Mouse (Mus musculus): Measurements from ENCODE around the gene B4galt5. TPM values are rescaled to one million over a fixed set of nuclear protein-coding genes. Genes with fewer than 3 reads are reported as not detected.

The B4galt5 gene
- polyA plus RNA-seq, 1 experiment from 2014 or later, result 19.8 TPM

DNA sequence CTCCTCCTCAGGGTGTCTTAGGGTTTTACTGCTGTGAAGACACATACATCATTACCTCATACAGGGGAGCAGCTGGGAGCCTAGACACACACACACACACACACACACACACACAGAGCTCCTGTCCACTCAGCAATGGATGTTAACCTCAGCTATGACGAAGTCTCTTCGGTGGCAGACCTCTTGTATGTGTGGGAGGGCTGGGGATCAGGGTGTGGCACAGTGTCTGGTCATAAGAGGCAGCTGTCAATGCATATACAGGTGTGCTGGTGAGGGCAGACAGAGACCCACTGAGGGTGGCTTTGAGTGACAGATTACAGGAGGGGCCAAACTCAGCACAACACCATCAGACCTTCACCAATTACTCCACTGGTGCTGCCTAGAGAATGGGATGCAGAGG, 84.0 kb downstream of the B4galt5 start:
- Histone ChIP-seq H3K4me2 (no peak overlapping the region), H3K9me3 (ENCODE audit: control insufficient read depth, low read length) (no peaks in the 10 kb centered on the region), H3K9ac (ENCODE audit: low read length) (no peak overlapping the region), H3K4me1 (ENCODE audit: control insufficient read depth, insufficient read depth, low read length) (no peaks in the 10 kb centered on the region), H3K27me3 (ENCODE audit: control insufficient read depth, insufficient read depth, low read length) (no peaks in the 10 kb centered on the region), H3K27ac (ENCODE audit: low read depth, low read length) (no peak overlapping the region), H3K4me3 (ENCODE audit: low read depth, low read length) (no peak overlapping the region), H3K36me3 (ENCODE audit: control insufficient read depth, insufficient read depth, low read length) (no peaks in the 10 kb centered on the region)
- DNase-seq (ENCODE audit: low spot score, missing footprints) (no peak), ATAC-seq (ENCODE audit: low FRiP score) (no peak)
- 88% methylated on average over 2 of the region's 2 CpGs for WGBS

DNA sequence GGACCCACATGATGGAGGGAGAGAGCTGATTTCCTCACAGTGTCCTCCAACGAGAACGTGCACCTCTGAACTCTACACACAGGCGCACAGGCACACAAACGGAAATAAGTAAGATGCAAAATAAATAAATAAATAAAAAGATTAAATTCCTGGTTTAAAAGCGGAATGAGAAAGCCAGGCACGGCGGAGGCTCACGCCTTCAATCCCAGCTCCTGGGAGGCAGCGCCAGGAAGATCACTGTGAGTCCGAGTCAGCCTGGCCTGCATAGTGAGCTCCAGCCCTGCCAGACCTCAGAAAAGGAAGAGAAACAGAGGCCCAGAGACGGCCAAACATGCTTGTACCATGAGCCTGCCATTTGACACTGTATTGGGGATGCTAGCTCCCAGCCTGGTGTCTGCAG, 85.1 kb downstream of the B4galt5 start:
- ATAC-seq (ENCODE audit: low FRiP score) (no peak), DNase-seq (ENCODE audit: low spot score, missing footprints) (no peak)
- Histone ChIP-seq H3K4me2 (no peak overlapping the region), H3K4me3 (ENCODE audit: low read depth, low read length) (no peak overlapping the region), H3K27me3 (ENCODE audit: control insufficient read depth, insufficient read depth, low read length) (no peaks in the 10 kb centered on the region), H3K4me1 (ENCODE audit: control insufficient read depth, insufficient read depth, low read length) (no peaks in the 10 kb centered on the region), H3K36me3 (ENCODE audit: control insufficient read depth, insufficient read depth, low read length) (no peaks in the 10 kb centered on the region), H3K27ac (ENCODE audit: low read depth, low read length) (no peak overlapping the region), H3K9me3 (ENCODE audit: control insufficient read depth, low read length) (no peaks in the 10 kb centered on the region), H3K9ac (ENCODE audit: low read length) (no peak overlapping the region)
- 88% methylated on average over 11 of the region's 11 CpGs for WGBS

DNA sequence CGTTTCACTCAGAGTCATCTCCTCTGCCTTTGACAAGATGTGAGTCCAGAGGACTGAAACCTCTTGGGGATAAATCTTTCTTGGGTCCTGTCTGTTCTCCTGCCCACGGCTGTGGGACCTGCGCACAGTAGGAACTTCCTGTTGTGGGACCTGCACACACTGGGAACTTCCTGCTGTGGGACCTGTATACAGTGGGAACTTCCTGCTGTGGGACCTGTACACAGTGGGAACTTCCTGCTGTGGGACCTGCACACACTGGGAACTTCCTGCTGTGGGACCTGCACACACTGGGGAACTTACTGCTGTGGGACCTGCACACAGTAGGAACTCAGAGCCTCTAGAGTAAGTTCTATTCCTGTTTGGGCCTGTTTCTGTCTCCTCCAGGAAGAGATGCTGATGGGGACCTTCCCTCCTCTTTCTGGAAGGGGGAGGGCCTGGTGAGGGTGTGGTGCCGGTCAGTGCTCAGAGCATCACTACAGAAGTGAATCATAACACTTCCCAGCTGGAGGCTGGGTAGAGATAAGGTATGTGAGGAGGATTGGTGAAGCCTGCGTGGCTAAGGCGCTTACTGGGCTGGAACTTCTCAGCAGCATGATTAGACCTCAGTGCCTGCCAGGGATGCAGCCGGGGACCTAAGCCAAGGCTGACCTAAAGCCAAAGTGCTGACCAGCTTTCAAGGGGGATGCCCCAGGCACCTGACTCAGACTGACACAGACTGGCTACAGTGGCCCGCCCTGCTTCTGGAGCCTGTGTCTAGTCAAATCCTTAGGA, 85.8 kb downstream of the B4galt5 start:
- no peak for DNase-seq (ENCODE audit: low spot score, missing footprints)
- ATAC-seq (ENCODE audit: low FRiP score), result no peak
- H3K4me1 ChIP-seq (ENCODE audit: control insufficient read depth, insufficient read depth, low read length), result no peaks in the 10 kb centered on the region
- no peak overlapping the region for H3K4me2 ChIP-seq
- H3K27ac ChIP-seq (ENCODE audit: low read depth, low read length), result no peak overlapping the region
- no peaks in the 10 kb centered on the region for H3K9me3 ChIP-seq (ENCODE audit: control insufficient read depth, low read length)
- 87% methylated on average over 8 of the region's 8 CpGs for WGBS
- no peaks in the 10 kb centered on the region for H3K36me3 ChIP-seq (ENCODE audit: control insufficient read depth, insufficient read depth, low read length)
- H3K9ac ChIP-seq (ENCODE audit: low read length), result no peak overlapping the region
- no peak overlapping the region for H3K4me3 ChIP-seq (ENCODE audit: low read depth, low read length)
- H3K27me3 ChIP-seq (ENCODE audit: control insufficient read depth, insufficient read depth, low read length), result no peaks in the 10 kb centered on the region

DNA sequence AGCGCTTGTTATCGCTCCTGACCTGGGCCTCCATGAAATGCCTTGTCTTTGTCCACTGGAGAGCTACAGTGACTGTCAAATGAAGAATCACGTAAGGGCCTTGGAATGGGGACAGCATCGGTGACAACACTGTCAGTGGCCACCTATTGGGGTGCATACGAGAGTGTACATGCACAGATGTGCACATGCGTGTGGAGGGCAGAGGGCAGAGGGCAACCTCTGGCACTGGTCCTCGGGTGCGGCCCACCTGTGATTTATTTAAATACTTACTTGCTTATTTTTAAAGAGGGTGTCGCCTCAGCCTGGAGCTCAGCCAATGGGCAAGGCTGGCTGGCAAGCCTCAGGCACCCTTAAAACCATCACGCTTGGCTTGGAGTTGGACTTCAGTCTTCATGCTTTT, 86.5 kb downstream of the B4galt5 start:
- Histone ChIP-seq H3K9ac (ENCODE audit: low read length) (no peak overlapping the region), H3K27ac (ENCODE audit: low read depth, low read length) (no peak overlapping the region), H3K27me3 (ENCODE audit: control insufficient read depth, insufficient read depth, low read length) (no peaks in the 10 kb centered on the region), H3K9me3 (ENCODE audit: control insufficient read depth, low read length) (no peaks in the 10 kb centered on the region), H3K4me1 (ENCODE audit: control insufficient read depth, insufficient read depth, low read length) (no peaks in the 10 kb centered on the region), H3K4me2 (no peak overlapping the region), H3K36me3 (ENCODE audit: control insufficient read depth, insufficient read depth, low read length) (no peaks in the 10 kb centered on the region), H3K4me3 (ENCODE audit: low read depth, low read length) (no peak overlapping the region)
- ATAC-seq (ENCODE audit: low FRiP score), result no peak
- WGBS, result 92% methylated on average over 10 of the region's 10 CpGs
- no peak for DNase-seq (ENCODE audit: low spot score, missing footprints)

DNA sequence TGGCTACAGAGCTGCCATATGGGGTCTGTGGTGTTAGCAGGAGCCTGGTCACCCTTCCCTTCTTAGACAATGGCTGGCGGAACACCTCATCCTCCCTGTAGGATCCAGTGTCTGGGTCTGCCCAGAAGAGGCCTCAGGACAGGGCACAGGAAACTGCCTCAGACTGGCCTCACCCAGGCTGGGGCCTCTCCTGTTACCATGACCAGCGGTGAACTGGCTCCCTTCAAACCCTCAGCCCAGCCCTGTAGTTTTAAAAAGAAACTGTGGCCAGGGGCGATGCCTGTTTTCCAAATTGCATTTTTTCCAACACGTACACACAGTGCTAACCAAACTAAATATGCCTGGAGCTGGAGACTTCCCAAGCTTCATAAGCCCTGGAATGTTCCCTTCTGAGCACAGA, 87.9 kb downstream of the B4galt5 start:
- no peak overlapping the region for H3K4me3 ChIP-seq (ENCODE audit: low read depth, low read length)
- no peaks in the 10 kb centered on the region for H3K4me1 ChIP-seq (ENCODE audit: control insufficient read depth, insufficient read depth, low read length)
- no peak for DNase-seq (ENCODE audit: low spot score, missing footprints)
- no peaks in the 10 kb centered on the region for H3K36me3 ChIP-seq (ENCODE audit: control insufficient read depth, insufficient read depth, low read length)
- 91% methylated on average over 4 of the region's 4 CpGs for WGBS
- no peaks in the 10 kb centered on the region for H3K9me3 ChIP-seq (ENCODE audit: control insufficient read depth, low read length)
- ATAC-seq (ENCODE audit: low FRiP score), result no peak
- no peaks in the 10 kb centered on the region for H3K27me3 ChIP-seq (ENCODE audit: control insufficient read depth, insufficient read depth, low read length)
- no peak overlapping the region for H3K9ac ChIP-seq (ENCODE audit: low read length)
- H3K27ac ChIP-seq (ENCODE audit: low read depth, low read length), result no peak overlapping the region
- no peak overlapping the region for H3K4me2 ChIP-seq

DNA sequence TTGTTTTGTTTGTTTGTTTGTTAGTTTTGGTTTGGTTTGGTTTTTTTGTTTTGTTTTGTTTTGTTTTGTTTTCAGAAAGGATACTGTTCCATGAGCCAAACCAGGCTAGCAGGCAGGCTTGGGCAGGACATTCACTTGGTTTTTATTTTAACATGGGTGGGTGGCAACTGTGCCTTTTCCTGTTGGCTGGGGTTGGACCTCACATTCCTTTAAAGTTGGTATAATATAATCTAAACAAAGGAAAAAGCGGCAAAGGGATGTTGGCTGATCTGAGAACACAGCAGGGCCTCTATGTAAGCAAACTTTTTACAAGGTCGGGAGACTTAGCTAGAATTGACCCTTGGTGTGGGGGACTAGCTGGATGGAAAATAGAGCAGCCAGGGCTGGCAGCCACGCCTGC, 91.2 kb downstream of the B4galt5 start:
- 66% methylated on average over 3 of the region's 3 CpGs for WGBS
- Histone ChIP-seq H3K4me2 (no peak overlapping the region), H3K36me3 (ENCODE audit: control insufficient read depth, insufficient read depth, low read length) (no peaks in the 10 kb centered on the region), H3K27me3 (ENCODE audit: control insufficient read depth, insufficient read depth, low read length) (no peaks in the 10 kb centered on the region), H3K9ac (ENCODE audit: low read length) (no peak overlapping the region), H3K9me3 (ENCODE audit: control insufficient read depth, low read length) (no peaks in the 10 kb centered on the region), H3K27ac (ENCODE audit: low read depth, low read length) (no peak overlapping the region), H3K4me1 (ENCODE audit: control insufficient read depth, insufficient read depth, low read length) (no peaks in the 10 kb centered on the region), H3K4me3 (ENCODE audit: low read depth, low read length) (no peak overlapping the region)
- DNase-seq (ENCODE audit: low spot score, missing footprints) (no peak), ATAC-seq (ENCODE audit: low FRiP score) (no peak)

DNA sequence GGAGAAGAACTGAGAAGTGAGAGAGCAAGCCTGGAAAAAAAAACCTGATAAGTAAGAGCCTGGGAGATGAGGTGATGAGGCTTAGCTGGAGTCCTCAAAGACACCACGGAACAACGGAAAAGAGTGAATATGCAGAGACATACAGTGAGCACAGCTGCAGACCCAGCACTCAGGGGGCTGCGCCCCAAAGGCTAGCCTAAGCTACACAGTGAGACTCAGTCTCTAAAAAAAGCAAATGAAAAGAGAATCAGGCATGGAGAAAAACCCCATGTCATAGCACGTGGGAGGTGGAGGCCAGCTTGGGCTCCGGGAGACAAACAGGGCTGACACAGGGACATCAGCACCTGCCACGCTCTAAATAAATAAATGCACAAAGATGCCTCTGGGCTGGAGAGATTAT, 94.2 kb downstream of the B4galt5 start:
- ATAC-seq (ENCODE audit: low FRiP score), result no peak
- no peak for DNase-seq (ENCODE audit: low spot score, missing footprints)
- Histone ChIP-seq H3K27me3 (ENCODE audit: control insufficient read depth, insufficient read depth, low read length) (no peaks in the 10 kb centered on the region), H3K27ac (ENCODE audit: low read depth, low read length) (no peak overlapping the region), H3K36me3 (ENCODE audit: control insufficient read depth, insufficient read depth, low read length) (no peaks in the 10 kb centered on the region), H3K9ac (ENCODE audit: low read length) (no peak overlapping the region), H3K4me2 (no peak overlapping the region), H3K4me3 (ENCODE audit: low read depth, low read length) (no peak overlapping the region), H3K4me1 (ENCODE audit: control insufficient read depth, insufficient read depth, low read length) (peaks cover 6% of the 10 kb centered on the region; the same call in 1 of the 2 replicates), H3K9me3 (ENCODE audit: control insufficient read depth, low read length) (no peaks in the 10 kb centered on the region)
- 81% methylated on average over 6 of the region's 6 CpGs for WGBS

DNA sequence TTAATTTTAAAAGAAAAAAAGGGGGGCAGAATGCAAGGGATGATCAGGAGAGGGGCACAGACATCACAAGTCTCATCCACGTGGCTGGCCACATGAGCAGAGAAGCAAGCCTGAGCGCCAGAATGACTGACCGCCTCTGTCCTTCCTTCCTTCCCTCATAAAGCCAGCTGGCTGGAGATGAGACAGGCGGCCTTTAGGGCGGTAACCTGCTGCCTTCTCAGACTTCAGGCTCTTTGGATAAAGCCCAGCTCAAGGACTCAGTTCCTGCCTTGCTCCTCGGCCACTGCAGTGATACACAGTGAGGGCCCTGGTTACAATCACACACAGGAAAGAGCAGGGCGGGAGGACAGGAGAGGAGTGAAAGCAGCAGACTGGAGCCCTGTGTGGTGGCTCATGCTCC, 94.8 kb downstream of the B4galt5 start:
- Histone ChIP-seq H3K4me3 (ENCODE audit: low read depth, low read length) (no peak overlapping the region), H3K4me1 (ENCODE audit: control insufficient read depth, insufficient read depth, low read length) (peaks cover 6% of the 10 kb centered on the region; the same call in 1 of the 2 replicates), H3K27me3 (ENCODE audit: control insufficient read depth, insufficient read depth, low read length) (no peaks in the 10 kb centered on the region), H3K36me3 (ENCODE audit: control insufficient read depth, insufficient read depth, low read length) (no peaks in the 10 kb centered on the region), H3K27ac (ENCODE audit: low read depth, low read length) (no peak overlapping the region), H3K9me3 (ENCODE audit: control insufficient read depth, low read length) (no peaks in the 10 kb centered on the region), H3K9ac (ENCODE audit: low read length) (no peak overlapping the region), H3K4me2 (no peak overlapping the region)
- ATAC-seq (ENCODE audit: low FRiP score), result no peak
- 70% methylated on average over 7 of the region's 7 CpGs for WGBS
- DNase-seq (ENCODE audit: low spot score, missing footprints), result no peak

DNA sequence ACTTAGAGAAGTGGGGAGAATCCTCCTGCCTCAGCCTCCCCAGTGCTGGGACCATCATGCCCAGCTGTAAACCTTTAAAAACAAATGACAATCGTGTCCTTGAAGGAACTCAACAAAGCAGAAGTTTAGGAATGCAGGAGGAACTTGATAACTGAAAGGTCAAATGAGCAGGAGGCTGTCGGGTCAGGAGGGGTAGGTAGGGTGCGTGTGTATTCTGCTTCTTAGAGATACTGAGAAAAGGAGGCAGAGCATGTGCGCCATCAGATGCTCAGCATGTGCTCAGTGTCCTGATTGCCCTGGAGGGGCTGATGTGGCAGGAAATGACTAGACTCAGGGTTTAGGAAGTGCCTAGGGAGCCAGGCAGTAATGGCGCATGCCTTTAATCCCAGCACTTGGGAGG, 95.5 kb downstream of the B4galt5 start:
- Histone ChIP-seq H3K27me3 (ENCODE audit: control insufficient read depth, insufficient read depth, low read length) (no peaks in the 10 kb centered on the region), H3K4me3 (ENCODE audit: low read depth, low read length) (no peak overlapping the region), H3K9me3 (ENCODE audit: control insufficient read depth, low read length) (no peaks in the 10 kb centered on the region), H3K36me3 (ENCODE audit: control insufficient read depth, insufficient read depth, low read length) (no peaks in the 10 kb centered on the region), H3K4me1 (ENCODE audit: control insufficient read depth, insufficient read depth, low read length) (peaks cover 6% of the 10 kb centered on the region; the same call in 1 of the 2 replicates), H3K27ac (ENCODE audit: low read depth, low read length) (no peak overlapping the region), H3K9ac (ENCODE audit: low read length) (no peak overlapping the region), H3K4me2 (no peak overlapping the region)
- 86% methylated on average over 5 of the region's 5 CpGs for WGBS
- ATAC-seq (ENCODE audit: low FRiP score) (no peak), DNase-seq (ENCODE audit: low spot score, missing footprints) (no peak)
